Mouse (Mus musculus) heart, adult 2 months (tissue): ENCODE data around the gene Tigd3. TPM values are rescaled to one million over a fixed set of nuclear protein-coding genes. Genes with fewer than 3 reads are reported as not detected.
A peak's percentile ranks its signal among the peaks of the same experiment; 100 is the strongest.

Experiments
- DNase-seq, 2 experiments: peaks; one replicate each; pipeline ENCODE4 v3.0.0; 2021
- H3K27ac ChIP-seq: fragments of 200-600 bp; 2 replicates; pipeline ENCODE4 v1.8.1; 2022
- H3K27me3 ChIP-seq: fragments of 200-500 bp; 2 replicates; pipeline ENCODE4 v1.6.1; 2012; ENCODE audit warnings: mild to moderate bottlenecking, low read length, inconsistent platforms, mixed read lengths; ENCODE audit not compliant: control insufficient read depth, insufficient read depth
- H3K36me3 ChIP-seq: fragments of 200-500 bp; 2 replicates; pipeline ENCODE4 v1.6.1; 2012; ENCODE audit warnings: low read length, inconsistent platforms; ENCODE audit not compliant: control insufficient read depth, insufficient read depth
- H3K4me1 ChIP-seq: fragments of 200-500 bp; 2 replicates; pipeline ENCODE4 v1.6.1; 2011; ENCODE audit warnings: low read length; ENCODE audit not compliant: control insufficient read depth, insufficient read depth
- H3K4me3 ChIP-seq: fragments of 200-600 bp; 2 replicates; pipeline ENCODE4 v1.8.1; 2022
- H3K79me2 ChIP-seq: fragments of 200-500 bp; replicated peaks from 2 replicates; pipeline ENCODE4 v1.6.1; 2012; ENCODE audit warnings: mild to moderate bottlenecking, inconsistent platforms, low read length, moderate library complexity, mixed read lengths; ENCODE audit not compliant: control insufficient read depth, insufficient read depth
- H3K9ac ChIP-seq: fragments of 200-500 bp; 2 replicates; pipeline ENCODE4 v1.6.1; 2012; ENCODE audit warnings: low read depth, mild to moderate bottlenecking, control low read depth, inconsistent platforms, low read length, mixed read lengths
- CTCF ChIP-seq: fragments of 200-600 bp; IDR thresholded peaks from 2 replicates; pipeline ENCODE4 v1.8.1; 2022; ENCODE audit warnings: antibody characterized with exemption, mild to moderate bottlenecking, moderate library complexity
- EP300 ChIP-seq: fragments of 200-500 bp; IDR thresholded peaks from 2 replicates; pipeline ENCODE4 v1.6.1; 2011; ENCODE audit warnings: low read depth, low read length, control low read depth; ENCODE audit not compliant: insufficient read depth
- POLR2A ChIP-seq: fragments of 200-500 bp; IDR thresholded peaks from 2 replicates; pipeline ENCODE4 v1.6.1; 2011; ENCODE audit warnings: mild to moderate bottlenecking, low read depth, low read length, control low read depth; ENCODE audit not compliant: insufficient read depth
- WGBS: fragments of 180-500 bp; shearing (Covaris S2); methylation state at CpG from one replicate; pipeline ENCODE4 v1.1.7; 2018; 5-methylcytosine and 5-hydroxymethylcytosine counted together
- intact Hi-C: fragments of 180-260 bp; cut with DNase I; formaldehyde crosslinking; loops from one replicate; pipeline ENCODE4 v1.15.1; 2025
- polyA plus RNA-seq: library from polyadenylated mRNA; depleted of rRNA; stranded (reverse); fragments of >200 nt; gene quantifications from 2 replicates; pipeline ENCODE4 v1.2.3, GENCODE M21; 2012
- total RNA-seq, 2 experiments: library from RNA; stranded (reverse); gene quantifications; 2 replicates each; pipeline ENCODE4 v1.2.3; 2021

Tigd3 gene
- total and polyA plus RNA-seq, 3 experiments = 0.14 to 0.47 (median 0.25) TPM

GRCm38 (mm10) chr19:5846154-5846553 lies 47.8 kb downstream of the Tigd3 start:
- peak overlapping the region; percentile 71 for H3K9ac ChIP-seq
- peaks cover 9% of the 10 kb centered on the region; the same call in 1 of the 2 replicates for H3K36me3 ChIP-seq
- TF ChIP-seq CTCF = peak; percentile 29
- TF ChIP-seq EP300 = no peak
- TF ChIP-seq POLR2A = no peak
- intact Hi-C loops = no loop called here
- H3K27me3 ChIP-seq = no peaks in the 10 kb centered on the region
- peak in 1 of 2 experiments; percentile 70 for DNase-seq
- H3K4me1 ChIP-seq = peaks cover 25% of the 10 kb centered on the region
- 0 out of 2 replicates have a peak, but pooled peaks cover 3% of the 10 kb centered on the region for H3K79me2 ChIP-seq
- H3K27ac ChIP-seq = peak overlapping the region; percentile 100
- H3K4me3 ChIP-seq = peak overlapping the region; percentile 59
- WGBS = 0% methylated on average over 7 of the region's 7 CpGs

DNA sequence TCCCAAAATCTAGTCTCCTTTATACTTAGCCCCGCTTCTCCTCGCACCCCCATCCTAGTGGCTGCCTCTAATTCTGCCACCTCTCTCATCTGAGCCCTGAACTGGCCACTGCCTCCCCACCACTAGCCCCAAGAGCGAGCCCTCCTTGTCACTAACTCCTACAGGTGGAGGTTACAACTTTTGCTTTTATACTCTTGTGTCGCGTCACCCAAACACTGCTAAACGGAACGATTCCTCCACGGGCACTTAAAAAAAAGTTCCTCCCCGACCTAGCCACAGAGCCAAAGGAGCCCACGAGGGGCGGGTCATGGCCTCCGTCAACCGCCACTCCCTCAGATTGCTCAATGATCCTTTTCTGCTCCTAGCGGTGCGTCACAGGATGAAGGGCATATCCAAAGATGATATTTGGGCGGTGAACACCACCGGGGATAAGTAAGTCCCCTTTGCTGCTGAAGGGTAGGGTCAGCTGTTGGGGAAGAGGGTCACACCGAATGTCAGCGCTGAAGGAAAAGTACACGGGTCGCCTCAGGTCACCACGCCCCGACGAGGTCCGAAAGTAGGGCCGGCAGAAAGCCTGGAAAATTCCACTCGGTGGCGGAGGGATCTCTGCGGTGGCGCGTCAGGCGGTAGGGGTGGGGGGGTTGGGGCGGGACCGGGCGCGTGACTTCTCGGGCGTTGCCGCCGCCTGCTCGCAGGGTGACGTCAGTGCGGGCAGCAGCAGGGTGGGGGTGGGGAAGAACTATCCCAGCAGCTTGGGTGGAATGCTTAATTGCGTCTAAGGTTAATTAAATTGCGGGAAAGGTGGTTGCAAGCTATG lies 48.4 kb downstream of the Tigd3 start:
- Histone ChIP-seq H3K9ac (peak overlapping the region; percentile 87), H3K4me1 (peaks cover 25% of the 10 kb centered on the region), H3K27me3 (no peaks in the 10 kb centered on the region), H3K36me3 (peaks cover 6% of the 10 kb centered on the region; the same call in 1 of the 2 replicates), H3K27ac (peak overlapping the region; percentile 100), H3K79me2 (0 out of 2 replicates have a peak, but pooled peaks cover 3% of the 10 kb centered on the region), H3K4me3 (peak overlapping the region; percentile 75)
- TF ChIP-seq EP300 = peak; percentile 99
- peak; percentile 27 for TF ChIP-seq CTCF
- peak; percentile 100 for TF ChIP-seq POLR2A
- WGBS = under 1% methylated on average over 45 of the region's 45 CpGs
- peak; percentile 96 to 97 for DNase-seq
- intact Hi-C loops = no loop called here

DNA sequence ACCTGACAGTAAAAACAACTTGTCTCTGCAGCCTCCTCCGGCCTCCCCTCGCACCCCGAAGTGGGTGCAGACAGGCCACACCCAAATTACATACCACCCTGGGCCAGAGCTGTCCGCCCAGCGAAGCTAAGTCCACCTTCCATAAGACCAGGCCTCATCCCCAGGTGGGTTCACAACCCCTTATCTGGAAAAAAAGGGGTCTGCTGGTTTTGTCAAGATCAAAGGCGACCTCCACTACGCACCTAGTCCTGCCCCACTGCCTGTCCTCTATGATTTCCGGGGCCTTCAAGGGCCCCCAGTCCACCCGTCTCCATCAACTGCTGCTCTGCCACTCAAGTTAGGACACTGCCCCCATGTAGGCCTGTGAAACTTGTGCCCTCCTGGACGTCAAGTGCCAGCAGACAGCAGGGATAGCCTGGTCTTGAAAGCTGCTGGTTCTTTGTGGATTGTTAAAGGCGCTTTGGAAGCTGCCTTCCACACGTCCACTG lies 49.1 kb downstream of the Tigd3 start:
- H3K9ac ChIP-seq = peak overlapping the region; percentile 87
- TF ChIP-seq EP300 (no peak), CTCF (no peak), POLR2A (no peak; the same call in 1 of the 2 replicates)
- intact Hi-C loops = loop anchor here (1.0 kb wide), 1 partner anchor 43 kb away; no protein-coding TSS in a partner anchor
- H3K27ac ChIP-seq = peak overlapping the region; percentile 100
- no peaks in the 10 kb centered on the region for H3K27me3 ChIP-seq
- 0 out of 2 replicates have a peak, but pooled peaks cover 3% of the 10 kb centered on the region for H3K79me2 ChIP-seq
- peaks cover 24% of the 10 kb centered on the region for H3K4me1 ChIP-seq
- H3K4me3 ChIP-seq = peak overlapping the region; percentile 75
- 6% methylated on average over 12 of the region's 12 CpGs for WGBS
- peaks cover 11% of the 10 kb centered on the region for H3K36me3 ChIP-seq
- no peak for DNase-seq

GRCm38 (mm10) chr19:5843781-5844691 lies 49.9 kb downstream of the Tigd3 start:
- Histone ChIP-seq H3K4me3 (peak overlapping the region; percentile 75), H3K27ac (peak overlapping the region; percentile 100), H3K9ac (peak overlapping the region; percentile 87), H3K27me3 (no peaks in the 10 kb centered on the region), H3K79me2 (0 out of 2 replicates have a peak, but pooled peaks cover 3% of the 10 kb centered on the region), H3K36me3 (peaks cover 17% of the 10 kb centered on the region), H3K4me1 (peaks cover 24% of the 10 kb centered on the region)
- intact Hi-C loops = loop anchor here (1.0 kb wide), 1 partner anchor 42 kb away; no protein-coding TSS in a partner anchor
- peak; percentile 63 to 71 for DNase-seq
- TF ChIP-seq POLR2A = peak; percentile 65
- TF ChIP-seq EP300 = peak; percentile 45
- TF ChIP-seq CTCF = no peak
- 9% methylated on average over 30 of the region's 30 CpGs for WGBS

GRCm38 (mm10) chr19:5842785-5843730 lies 50.9 kb downstream of the Tigd3 start:
- Histone ChIP-seq H3K27ac (peak overlapping the region; percentile 100), H3K79me2 (0 out of 2 replicates have a peak, but pooled peaks cover 3% of the 10 kb centered on the region), H3K36me3 (peaks cover 26% of the 10 kb centered on the region), H3K9ac (peak overlapping the region; percentile 87), H3K27me3 (no peaks in the 10 kb centered on the region), H3K4me1 (peaks cover 27% of the 10 kb centered on the region), H3K4me3 (peak overlapping the region; percentile 75)
- WGBS = 14% methylated on average over 9 of the region's 9 CpGs
- TF ChIP-seq CTCF (no peak), EP300 (peak; percentile 35; the same call in 1 of the 2 replicates), POLR2A (peak; percentile 45)
- DNase-seq = peak; percentile 70 to 74
- intact Hi-C loops = no loop called here
